Mouse (Mus musculus) cerebellum, postnatal 14 days (tissue): ENCODE data around the gene Gm14296.
"Not testable (repeated sequence)": the region's sequence is repeated elsewhere in the genome, so short reads cannot be mapped to it uniquely, and the experiment has no call there.

Source experiments
- DNase-seq, 2 experiments: peaks; one replicate each; pipeline ENCODE4 v3.0.0; 2021; ENCODE audit warnings: mixed read lengths in 2 of 2

The Gm14296 gene

GRCm38 (mm10) chr2:176927709-176928108 is at the start of gene Gm14296:
Gm14296 (minus strand) TSS chr2:176927809.
- DNase-seq: not testable (repeated sequence)

- DNase-seq: not testable (repeated sequence)
Observed at GRCm38 (mm10) chr2:176905464-176905863, 22.1 kb downstream of the Gm14296 start.
